Mouse (Mus musculus) cerebellum, postnatal 10 days (tissue): ENCODE measurements at regions not wholly inside any gene's neighbourhood (a gene's known extent, or its start where the extent isn't known, plus 50 kb on each side); places are given as distances from the start of the nearest gene placed in this dataset.

ENCODE experiments used
- DNase-seq, 2 experiments: peaks; one replicate each; pipeline ENCODE4 v3.0.0; 2021; ENCODE audit warnings: mixed read lengths in 2 of 2

GRCm38 (mm10) chr16:77685651-77686190 is 83.8 kb upstream of the Gm11146 start:
- DNase-seq: peak; percentile 83 to 89

- no peak for DNase-seq
Measured at GRCm38 (mm10) chr16:77684521-77684920, 82.6 kb upstream of the Gm11146 start.

GRCm38 (mm10) chr16:77679234-77679633 is 77.3 kb upstream of the Gm11146 start:
- no peak for DNase-seq

- DNase-seq: no peak
Measured at GRCm38 (mm10) chr16:77676805-77677204, 74.9 kb upstream of the Gm11146 start.

DNA sequence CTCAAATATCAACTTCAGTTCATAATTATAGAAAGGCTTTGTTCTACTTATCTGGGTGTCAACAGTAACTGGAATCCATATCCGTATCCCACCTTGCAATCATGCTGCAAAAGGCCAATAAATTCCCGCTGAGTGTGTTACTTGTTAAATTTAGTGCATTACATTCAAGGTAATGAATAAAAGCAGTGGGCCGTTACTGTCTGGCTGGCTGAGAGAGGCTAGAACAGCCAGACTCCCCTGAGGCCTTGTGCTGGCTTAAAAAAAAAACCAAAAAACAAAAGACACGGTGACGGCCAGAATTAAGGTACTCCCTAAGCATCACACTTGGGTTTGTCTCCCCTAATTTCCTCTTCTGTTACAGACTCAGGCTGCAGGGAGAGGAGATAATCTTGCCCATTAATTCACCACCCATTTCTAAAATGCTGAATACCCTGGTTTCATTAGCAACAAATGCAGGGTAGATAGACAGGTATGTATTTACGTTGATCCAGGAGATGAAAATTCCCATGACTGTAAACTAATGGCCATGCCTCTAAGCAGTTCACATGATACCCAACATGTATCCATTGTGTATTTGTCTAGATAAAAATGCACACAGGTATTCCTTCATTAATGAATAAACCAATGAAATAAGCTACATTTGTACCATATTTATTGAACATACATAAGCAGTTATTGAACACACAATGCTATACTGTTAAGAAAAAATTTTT is 74.1 kb upstream of the Gm11146 start:
- peak in 1 of 2 experiments; percentile 26 for DNase-seq

GRCm38 (mm10) chr16:77671253-77671652 is 69.4 kb upstream of the Gm11146 start:
- no peak for DNase-seq

GRCm38 (mm10) chr16:77665781-77666180 is 63.9 kb upstream of the Gm11146 start:
- no peak for DNase-seq

GRCm38 (mm10) chr16:77662107-77662518 is 60.2 kb upstream of the Gm11146 start:
- DNase-seq: peak; percentile 19 to 25

- no peak for DNase-seq
Measured at GRCm38 (mm10) chr16:77653306-77653705, 51.4 kb upstream of the Gm11146 start.
